Mouse (Mus musculus): ENCODE results near the gene Pdha2.

Pdha2 gene

GRCm38 (mm10) chr3:141212255-141212654, at the start of gene Pdha2:
Gene Pdha2, minus strand, starts transcription at chr3:141212355.
- no peak for DNase-seq (ENCODE audit: low spot score in 2 of 2)

GRCm38 (mm10) chr3:141260518-141260917, 48.4 kb upstream of the Pdha2 start:
- no peak for DNase-seq (ENCODE audit: low spot score in 2 of 2)

GRCm38 (mm10) chr3:141251440-141251839, 39.3 kb upstream of the Pdha2 start:
- no peak for DNase-seq (ENCODE audit: low spot score in 2 of 2)

- DNase-seq (ENCODE audit: low spot score in 2 of 2): no peak
Measured at GRCm38 (mm10) chr3:141244725-141245298, 32.7 kb upstream of the Pdha2 start.

- no peak for DNase-seq (ENCODE audit: low spot score in 2 of 2)
Measured at GRCm38 (mm10) chr3:141238071-141238470, 25.9 kb upstream of the Pdha2 start.

- no peak for DNase-seq (ENCODE audit: low spot score in 2 of 2)
Measured at GRCm38 (mm10) chr3:141229148-141229547, 17.0 kb upstream of the Pdha2 start.

- DNase-seq (ENCODE audit: low spot score in 2 of 2): no peak
Measured at GRCm38 (mm10) chr3:141222339-141222738, 10.2 kb upstream of the Pdha2 start.

- no peak for DNase-seq (ENCODE audit: low spot score in 2 of 2)
Measured at GRCm38 (mm10) chr3:141218561-141218960, 6.4 kb upstream of the Pdha2 start.

GRCm38 (mm10) chr3:141216999-141217398, 4.8 kb upstream of the Pdha2 start:
- DNase-seq (ENCODE audit: low spot score in 2 of 2): no peak

GRCm38 (mm10) chr3:141216237-141216636, 4.1 kb upstream of the Pdha2 start:
- DNase-seq (ENCODE audit: low spot score in 2 of 2): no peak

- no peak for DNase-seq (ENCODE audit: low spot score in 2 of 2)
Measured at GRCm38 (mm10) chr3:141214789-141215188, 2.6 kb upstream of the Pdha2 start.

GRCm38 (mm10) chr3:141214197-141214596, 2.0 kb upstream of the Pdha2 start:
- no peak for DNase-seq (ENCODE audit: low spot score in 2 of 2)

GRCm38 (mm10) chr3:141211644-141212043, 511 bp downstream of the Pdha2 start:
- DNase-seq (ENCODE audit: low spot score in 2 of 2): no peak

- no peak for DNase-seq (ENCODE audit: low spot score in 2 of 2)
Measured at GRCm38 (mm10) chr3:141201766-141202165, 10.4 kb downstream of the Pdha2 start.

- no peak for DNase-seq (ENCODE audit: low spot score in 2 of 2)
Measured at GRCm38 (mm10) chr3:141197308-141197861, 14.8 kb downstream of the Pdha2 start.

- DNase-seq (ENCODE audit: low spot score in 2 of 2): no peak
Measured at GRCm38 (mm10) chr3:141191653-141192052, 20.5 kb downstream of the Pdha2 start.

- DNase-seq (ENCODE audit: low spot score in 2 of 2): no peak
Measured at GRCm38 (mm10) chr3:141190429-141190828, 21.7 kb downstream of the Pdha2 start.

- DNase-seq (ENCODE audit: low spot score in 2 of 2): no peak
Measured at GRCm38 (mm10) chr3:141160986-141161385, 51.2 kb downstream of the Pdha2 start.

Measured in heart, adult 9 months (tissue).